Mouse (Mus musculus): ENCODE results near the gene Fsd1.

DNA sequence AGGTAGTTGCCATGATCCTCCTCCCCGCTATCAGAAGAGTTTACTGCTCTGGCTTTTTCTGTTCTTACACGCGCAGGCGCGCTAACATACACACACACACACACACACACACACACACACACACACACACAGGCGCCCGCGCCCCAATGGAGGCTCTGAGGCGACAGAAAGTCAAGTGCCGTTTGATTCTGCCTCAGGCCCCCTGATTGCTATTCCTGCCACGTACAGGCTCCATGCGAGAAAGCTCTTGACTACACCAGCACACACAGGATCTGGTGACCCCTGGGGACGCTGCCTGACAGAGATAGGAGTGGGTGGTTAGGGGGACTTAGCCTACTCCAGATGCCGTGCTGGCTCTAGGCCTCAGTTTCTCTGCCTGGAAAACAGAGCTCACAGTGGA lies 16.7 kb upstream of the Fsd1 start:
- TF ChIP-seq CTCF (IDR thresholded peaks at IDR 0.05) (no peak), EP300 (IDR thresholded peaks at IDR 0.05) (no peak)

All from lung, postnatal 0 days (tissue).